Mouse (Mus musculus) spleen, adult 2 months (tissue): ENCODE results near the gene Map1a.

Experiments
- CTCF ChIP-seq: fragments of 200-500 bp; IDR thresholded peaks from 2 replicates; pipeline ENCODE4 v1.5.1; 2011; ENCODE audit warnings: mild to moderate bottlenecking, inconsistent platforms; ENCODE audit not compliant: insufficient read depth, insufficient read length, insufficient replicate concordance; ENCODE audit errors: extremely low read depth
- POLR2A ChIP-seq: fragments of 200-500 bp; IDR thresholded peaks from 2 replicates; pipeline ENCODE4 v1.6.1; 2011; ENCODE audit warnings: low read depth, low read length, inconsistent platforms

DNA sequence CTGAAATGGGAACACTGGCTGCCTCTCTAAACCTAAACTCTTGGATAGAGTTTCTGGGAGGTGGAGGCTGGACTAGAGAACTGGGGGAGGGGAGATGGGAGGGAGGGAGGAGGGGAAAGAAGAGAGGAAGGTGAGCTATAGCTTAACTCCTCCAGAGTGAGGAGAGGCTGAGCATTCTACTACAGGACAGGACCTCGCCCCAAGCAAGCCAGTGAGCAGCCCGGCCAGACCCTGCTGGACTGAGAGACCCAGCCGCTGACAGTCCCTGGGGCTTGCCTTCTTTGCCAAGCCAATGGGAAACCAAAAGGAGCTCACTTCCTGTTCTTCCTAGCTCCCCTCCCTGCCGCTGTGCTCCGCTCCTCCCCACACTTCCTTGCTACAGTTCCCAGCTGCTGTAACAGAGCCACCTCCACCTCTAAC, 19.6 kb downstream of the Map1a start:
- TF ChIP-seq POLR2A (no peak), CTCF (no peak)
